Mouse (Mus musculus) monocyte, adult 5-6 weeks (primary cell): ENCODE measurements around the gene Usp50. TPM values are rescaled to one million over a fixed set of nuclear protein-coding genes. Genes with fewer than 3 reads are reported as not detected.
A peak's percentile ranks its signal among the peaks of the same experiment; 100 is the strongest.

Source experiments
- ATAC-seq: fragments of 153-309, 156-312 bp; replicated peaks from 2 replicates; pipeline ENCODE4 v1.8.0; 2017; ENCODE audit warnings: mild to moderate bottlenecking; ENCODE audit not compliant: low TSS enrichment, insufficient number of reproducible peaks, severe bottlenecking, poor library complexity, low FRiP score
- total RNA-seq: library from RNA; stranded (forward); fragments of 200-1000, 200-491, 200-594 nt; gene quantifications from 3 replicates; pipeline ENCODE4 v1.2.3, GENCODE M21; 2017

The Usp50 gene
- total RNA-seq, 1 experiment from 2014 or later, result 0.57 TPM

DNA sequence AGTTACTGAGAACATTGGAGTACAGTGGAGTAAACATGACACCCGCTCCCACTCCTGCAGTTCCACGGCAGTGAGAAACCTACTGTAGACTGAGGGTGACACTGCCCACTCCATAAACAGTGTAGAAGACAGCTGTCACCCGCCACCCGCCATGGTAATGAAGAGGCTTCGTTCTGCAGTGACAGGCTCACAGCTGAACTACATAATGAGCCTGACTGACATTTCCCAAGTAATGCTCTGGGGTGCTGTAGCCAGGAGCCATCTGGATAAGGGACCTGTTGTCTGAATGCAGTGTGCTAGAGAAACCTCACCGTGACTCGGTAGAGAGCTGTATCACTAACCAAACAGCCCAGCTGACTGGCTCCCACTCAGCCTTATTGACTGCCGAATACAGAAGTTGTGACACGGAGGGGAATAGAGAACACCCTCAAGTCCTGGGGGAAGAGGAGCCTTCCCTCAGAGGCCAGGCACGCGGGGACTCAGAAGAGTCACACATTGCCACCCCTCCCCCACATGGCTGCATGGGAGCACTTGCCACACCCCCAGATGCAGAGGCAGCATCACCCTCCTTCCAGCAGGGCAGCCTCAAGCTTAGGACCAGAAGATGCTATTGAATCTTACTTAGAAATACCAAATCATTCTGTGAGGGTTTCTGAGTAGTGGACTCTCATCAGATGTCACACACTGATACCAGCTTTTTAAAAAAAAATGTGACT lies 17.2 kb downstream of the Usp50 start:
- no peak for ATAC-seq

DNA sequence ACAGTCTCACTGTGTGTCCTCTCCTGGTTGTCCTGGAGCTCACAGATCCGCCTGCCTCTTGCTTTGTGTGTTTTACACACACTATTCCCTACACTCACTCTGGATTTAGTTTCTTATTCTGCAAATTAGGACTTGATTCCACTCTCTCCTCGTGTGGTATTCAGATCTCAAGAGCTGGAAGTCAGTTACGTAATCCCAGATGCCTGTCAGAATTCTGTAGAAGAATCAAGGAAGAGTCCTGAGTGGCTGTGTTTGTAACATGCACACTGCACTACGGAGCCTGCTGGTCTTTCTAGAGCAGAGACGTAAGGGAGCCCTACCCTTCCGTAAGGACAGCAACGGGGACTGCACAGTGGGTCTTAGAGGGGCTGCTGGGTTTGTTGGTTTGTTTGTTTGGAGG lies 23.9 kb downstream of the Usp50 start:
- no peak for ATAC-seq

GRCm38 (mm10) chr2:126755664-126756063 lies 27.6 kb downstream of the Usp50 start:
- no peak for ATAC-seq

DNA sequence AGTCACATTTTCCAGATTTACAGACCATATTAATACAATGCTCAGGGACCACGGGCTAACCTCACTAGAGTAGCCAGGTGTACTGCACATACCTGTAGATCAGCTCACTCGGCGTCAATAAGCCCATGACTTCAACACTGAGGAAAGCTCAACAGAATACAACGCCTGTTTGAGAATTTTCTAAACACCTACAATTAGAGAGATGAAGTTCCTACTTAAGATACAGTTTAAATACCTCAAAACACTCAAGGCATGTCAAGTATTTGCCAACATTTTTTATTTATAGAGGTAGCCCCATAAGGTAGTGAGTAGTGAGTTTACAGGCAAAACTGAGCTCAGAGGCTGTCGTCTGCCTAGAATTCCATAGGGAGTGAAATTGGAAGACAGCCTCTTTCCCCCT lies 39.9 kb downstream of the Usp50 start:
- ATAC-seq, result no peak

DNA sequence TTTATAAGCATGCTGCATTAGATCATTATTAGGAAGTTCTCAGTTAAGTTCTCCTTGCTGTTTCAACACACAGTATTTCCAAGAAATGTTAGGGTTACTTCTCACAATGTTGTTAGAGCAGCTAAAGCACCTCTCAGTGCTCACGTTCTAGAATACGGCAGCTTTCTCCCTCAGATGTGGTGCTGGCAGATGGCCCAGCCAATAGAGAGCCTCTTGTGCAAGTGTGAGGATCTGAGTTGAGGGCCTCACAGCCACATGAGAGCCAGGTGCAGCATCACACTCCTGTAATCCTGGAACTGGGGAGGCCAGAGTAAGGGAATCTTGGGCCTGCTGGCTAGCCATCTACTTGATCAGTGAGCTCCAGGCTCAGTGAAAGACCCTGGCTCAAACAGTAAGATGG lies 43.0 kb downstream of the Usp50 start:
- no peak for ATAC-seq

GRCm38 (mm10) chr2:126735339-126736073 lies 47.8 kb downstream of the Usp50 start:
- no peak for ATAC-seq

GRCm38 (mm10) chr2:126730502-126730901 lies 52.8 kb downstream of the Usp50 start:
- ATAC-seq, result no peak

DNA sequence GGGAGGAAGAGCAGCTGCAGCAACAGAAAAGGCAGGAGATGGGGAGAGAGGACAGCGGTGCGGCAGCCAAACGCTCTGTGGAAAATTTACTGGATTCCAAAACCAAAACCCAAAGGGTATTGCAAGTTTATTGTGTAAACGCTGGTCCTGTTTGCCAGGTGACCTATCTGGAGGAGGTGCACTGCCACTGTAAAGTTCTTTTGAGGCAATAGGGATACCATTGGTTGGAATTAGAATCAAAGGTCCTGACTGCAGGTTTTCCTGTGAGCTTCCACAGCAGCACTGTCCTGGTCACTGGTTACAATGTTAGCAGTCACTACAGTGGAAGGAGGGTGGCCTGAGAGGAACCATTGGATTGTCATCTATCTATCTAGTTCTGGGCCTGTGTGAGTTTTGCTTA lies 54.1 kb downstream of the Usp50 start:
- ATAC-seq, result no peak

GRCm38 (mm10) chr2:126712950-126713349 lies 70.3 kb downstream of the Usp50 start:
- 0 out of 2 replicates have a peak, but pooled peaks have one; percentile 41 for ATAC-seq

- ATAC-seq, result no peak
Measured at GRCm38 (mm10) chr2:126712526-126712925, 70.7 kb downstream of the Usp50 start.

GRCm38 (mm10) chr2:126708361-126708760 lies 74.9 kb downstream of the Usp50 start:
- no peak for ATAC-seq

DNA sequence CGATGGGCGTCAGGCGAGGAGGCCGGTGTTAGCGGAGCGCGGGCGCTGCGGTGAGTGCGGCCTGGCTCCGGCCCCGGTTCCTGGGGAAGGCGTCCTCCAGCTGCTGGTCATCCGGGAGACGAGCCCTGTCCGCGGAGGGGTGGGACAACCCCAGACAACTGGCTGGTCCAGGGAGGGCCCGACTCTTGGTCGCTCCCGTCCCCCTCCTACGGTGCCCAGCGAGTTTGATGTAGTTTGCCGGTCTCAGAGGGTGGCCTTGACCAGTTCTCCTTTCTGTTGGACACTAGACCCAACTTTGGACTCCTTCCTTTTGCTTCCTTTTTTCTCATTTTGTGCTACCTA lies 75.9 kb downstream of the Usp50 start:
- ATAC-seq, result peak; percentile 13

DNA sequence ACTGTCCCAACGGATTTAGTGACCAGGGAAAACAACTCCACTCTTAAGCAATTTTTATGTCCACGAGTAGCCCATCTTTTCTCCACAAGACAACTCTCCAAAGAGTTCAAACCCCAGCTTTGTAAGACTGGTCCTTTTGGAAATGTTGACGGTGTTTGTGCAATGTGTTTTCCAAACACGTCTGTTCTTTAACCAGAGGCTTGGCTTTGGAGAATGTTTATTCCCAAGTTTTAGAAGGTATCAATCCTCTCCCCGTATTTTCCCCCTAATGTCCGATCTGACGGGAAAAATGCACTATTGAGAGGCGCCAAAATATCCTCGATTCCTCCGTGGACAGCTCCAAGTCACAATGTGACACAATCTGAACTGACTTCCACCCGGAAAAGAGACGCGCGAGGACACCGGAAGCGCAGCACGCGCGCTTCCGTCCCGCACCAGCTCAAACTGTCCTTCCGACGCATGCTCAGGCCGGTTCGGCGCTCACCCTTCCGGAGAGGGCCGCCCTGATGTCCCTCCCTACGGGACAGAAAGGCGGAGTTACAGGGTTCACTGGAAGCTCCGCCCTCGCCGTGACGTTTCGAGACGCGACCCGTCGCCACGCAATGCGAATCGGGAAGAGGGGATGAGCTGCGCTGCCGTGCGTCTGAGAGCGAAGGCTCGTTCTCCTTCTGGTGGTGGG lies 76.4 kb downstream of the Usp50 start, which contains the start of gene Usp8:
Gene Usp8 (plus strand): TSS at position 570 of the 679 bp plus-strand sequence.
- peak; percentile 99 for ATAC-seq

DNA sequence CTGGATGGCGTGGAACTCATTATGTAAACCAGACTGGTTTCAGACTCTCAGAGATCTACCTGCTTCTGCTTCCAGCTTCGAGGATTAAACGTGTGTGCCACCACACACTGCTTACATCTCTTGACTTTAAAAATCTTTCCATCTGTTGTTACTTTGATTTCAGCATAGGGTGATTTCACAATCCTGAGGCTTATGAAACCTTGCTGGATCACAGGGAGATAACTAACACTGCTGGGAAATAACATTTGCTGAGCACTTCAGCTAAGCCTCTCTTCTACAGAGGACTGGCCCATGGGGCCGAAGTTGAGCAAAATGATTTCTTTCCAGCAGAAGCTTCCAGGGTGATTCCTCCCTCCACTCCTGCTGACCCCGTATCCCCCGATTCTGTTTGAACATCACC lies 88.0 kb downstream of the Usp50 start:
- ATAC-seq, result no peak

DNA sequence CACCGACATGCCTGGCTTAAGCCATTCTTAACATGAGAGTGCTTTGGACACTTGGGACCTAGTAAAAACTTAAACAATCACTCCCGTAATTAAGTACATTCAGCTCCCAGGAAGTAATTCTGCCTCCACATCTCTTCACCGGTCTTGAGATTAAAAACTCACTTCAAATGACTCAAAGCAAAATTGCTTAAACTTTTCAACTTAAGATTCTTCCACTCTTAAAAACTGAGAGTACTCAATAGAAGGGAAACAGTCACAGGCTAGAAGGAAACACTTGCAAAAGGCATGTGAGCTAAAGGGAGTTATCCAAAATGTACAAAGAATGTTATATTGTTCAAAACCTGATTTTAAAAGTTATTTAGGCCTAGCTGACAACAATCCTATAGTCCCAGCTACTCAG lies 92.0 kb downstream of the Usp50 start:
- no peak for ATAC-seq

GRCm38 (mm10) chr2:126682937-126683336 lies 100.3 kb downstream of the Usp50 start:
- no peak for ATAC-seq

GRCm38 (mm10) chr2:126682333-126682732 lies 100.9 kb downstream of the Usp50 start:
- peak; percentile 53; the same call in 1 of the 2 replicates for ATAC-seq

DNA sequence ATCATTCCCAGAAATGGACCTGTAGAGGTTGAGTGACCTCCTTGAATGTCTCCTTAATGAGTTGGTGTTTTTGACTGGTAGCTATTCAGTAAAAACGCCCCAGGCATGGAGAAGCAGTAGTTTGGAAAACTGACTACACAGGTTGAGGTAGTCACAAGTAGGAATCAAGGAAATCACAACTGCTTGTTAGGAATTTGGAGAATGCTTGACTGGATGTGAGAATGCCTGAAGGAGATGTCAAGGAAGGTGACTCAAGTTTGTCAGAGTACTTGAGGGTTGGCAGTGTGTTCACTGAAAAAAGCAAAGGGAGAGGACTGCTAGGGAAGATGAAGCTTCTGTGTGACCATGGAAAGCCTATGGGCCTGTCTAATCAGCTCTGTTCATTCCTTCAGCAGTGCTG lies 105.9 kb downstream of the Usp50 start:
- ATAC-seq, result no peak

DNA sequence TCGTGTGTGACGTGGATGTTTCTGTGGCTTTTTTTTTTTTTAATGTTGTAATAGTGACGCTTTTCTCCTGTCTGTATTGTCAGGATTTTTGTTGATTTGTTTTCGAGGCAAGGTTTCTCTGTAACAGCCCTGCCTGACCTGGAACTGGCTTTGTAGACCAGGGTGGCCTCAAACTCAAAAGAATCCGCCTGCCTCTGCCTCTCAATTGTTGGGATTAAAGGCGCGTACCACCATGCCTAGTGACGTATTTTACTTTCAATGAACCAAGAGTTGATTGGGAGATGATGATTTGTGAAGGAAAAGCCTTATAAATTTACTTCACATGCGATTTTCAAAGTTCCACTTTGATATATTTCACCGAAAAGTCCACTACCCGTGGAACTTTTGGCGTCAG lies 107.2 kb downstream of the Usp50 start, which contains the start of gene Gabpb1:
Gene Gabpb1 (minus strand): TSS at position 216 of the 394 bp plus-strand sequence.
- no peak for ATAC-seq
